Mouse (Mus musculus): ENCODE data around the gene Atp8a1. TPM values are rescaled to one million over a fixed set of nuclear protein-coding genes. Genes with fewer than 3 reads are reported as not detected.

Gene Atp8a1
- polyA plus RNA-seq, 1 experiment from 2014 or later: 31.3 TPM

DNA sequence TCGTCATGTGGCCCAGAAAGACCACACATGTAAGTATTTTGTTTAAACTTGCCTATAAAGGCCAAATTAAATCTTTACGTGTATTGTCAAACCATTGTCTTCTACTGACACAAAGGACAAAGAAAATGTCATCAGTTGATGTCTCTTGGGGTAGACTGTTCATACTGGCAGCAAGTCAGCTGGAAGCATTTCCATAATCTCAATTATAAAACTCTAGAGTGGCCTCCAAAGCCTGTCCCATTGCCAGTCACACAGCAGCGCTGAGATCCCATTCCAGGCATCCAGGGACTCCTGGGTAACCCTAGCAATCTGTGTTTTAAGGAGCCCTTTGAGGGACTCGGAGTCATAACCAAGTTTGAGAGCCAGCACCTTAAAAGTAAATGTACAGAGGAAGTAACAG is 48.9 kb downstream of the Atp8a1 start:
- no peak for ATAC-seq (ENCODE audit: low FRiP score, low read depth)
- WGBS: 72% methylated on average over 4 of the region's 4 CpGs
- no peaks in the 10 kb centered on the region for H3K27me3 ChIP-seq
- H3K4me2 ChIP-seq (replicated peaks): no peak overlapping the region
- no peak overlapping the region for H3K4me3 ChIP-seq
- no peak overlapping the region for H3K9ac ChIP-seq (replicated peaks)
- no peaks in the 10 kb centered on the region for H3K9me3 ChIP-seq
- no peaks in the 10 kb centered on the region for H3K36me3 ChIP-seq
- peaks cover 4% of the 10 kb centered on the region for H3K4me1 ChIP-seq
- no peak overlapping the region for H3K27ac ChIP-seq (replicated peaks)

DNA sequence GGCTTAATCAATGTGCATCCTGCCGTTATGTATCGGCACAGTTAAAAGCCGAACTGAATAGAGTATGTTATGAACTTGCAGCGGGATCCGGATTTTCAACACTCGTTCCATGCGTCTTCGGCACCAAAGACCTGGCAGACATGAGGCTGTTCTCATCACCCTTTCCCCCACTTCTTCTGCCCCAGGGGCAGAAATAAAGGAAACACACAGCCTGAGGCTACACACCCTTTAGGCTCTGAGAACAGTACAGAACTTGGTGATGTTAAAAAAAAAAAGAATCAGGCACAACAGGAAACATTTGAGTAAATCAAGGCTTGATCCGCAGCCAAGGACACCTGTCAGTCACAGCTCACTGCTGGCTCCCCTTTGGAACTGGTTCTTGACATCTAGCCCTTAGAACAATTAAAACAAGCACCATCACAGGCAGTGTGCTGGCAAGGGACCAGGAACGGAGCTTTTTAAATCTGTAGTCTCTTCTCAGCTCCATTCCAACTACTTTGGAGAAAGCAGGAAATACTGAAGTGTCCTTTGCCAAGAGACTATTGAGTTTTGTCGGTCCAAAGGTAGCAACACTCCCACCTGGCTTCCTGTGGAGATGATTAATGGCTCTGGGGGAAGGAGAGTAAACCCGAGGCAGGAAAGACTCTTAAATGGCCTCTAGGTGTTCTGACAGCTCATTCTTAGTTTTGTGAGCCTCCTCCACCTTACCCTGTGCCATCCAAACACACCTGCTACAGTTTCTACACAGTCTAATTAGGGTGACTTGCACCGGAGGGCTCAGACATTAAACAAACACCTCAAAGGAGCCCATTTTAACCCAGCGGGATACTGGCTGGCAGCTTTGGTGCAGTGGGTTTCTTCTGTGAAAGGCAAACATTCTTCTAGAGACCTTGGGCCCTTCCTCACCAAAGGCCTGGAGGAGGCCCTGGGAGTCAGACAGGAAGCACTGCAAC is 50.0 kb downstream of the Atp8a1 start:
- 78% methylated on average over 14 of the region's 14 CpGs for WGBS
- Histone ChIP-seq H3K4me2 (replicated peaks) (no peak overlapping the region), H3K4me1 (peaks cover 4% of the 10 kb centered on the region), H3K9ac (replicated peaks) (no peak overlapping the region), H3K4me3 (no peak overlapping the region), H3K36me3 (no peaks in the 10 kb centered on the region), H3K27me3 (no peaks in the 10 kb centered on the region), H3K27ac (replicated peaks) (no peak overlapping the region), H3K9me3 (no peaks in the 10 kb centered on the region)
- ATAC-seq (ENCODE audit: low FRiP score, low read depth): no peak

DNA sequence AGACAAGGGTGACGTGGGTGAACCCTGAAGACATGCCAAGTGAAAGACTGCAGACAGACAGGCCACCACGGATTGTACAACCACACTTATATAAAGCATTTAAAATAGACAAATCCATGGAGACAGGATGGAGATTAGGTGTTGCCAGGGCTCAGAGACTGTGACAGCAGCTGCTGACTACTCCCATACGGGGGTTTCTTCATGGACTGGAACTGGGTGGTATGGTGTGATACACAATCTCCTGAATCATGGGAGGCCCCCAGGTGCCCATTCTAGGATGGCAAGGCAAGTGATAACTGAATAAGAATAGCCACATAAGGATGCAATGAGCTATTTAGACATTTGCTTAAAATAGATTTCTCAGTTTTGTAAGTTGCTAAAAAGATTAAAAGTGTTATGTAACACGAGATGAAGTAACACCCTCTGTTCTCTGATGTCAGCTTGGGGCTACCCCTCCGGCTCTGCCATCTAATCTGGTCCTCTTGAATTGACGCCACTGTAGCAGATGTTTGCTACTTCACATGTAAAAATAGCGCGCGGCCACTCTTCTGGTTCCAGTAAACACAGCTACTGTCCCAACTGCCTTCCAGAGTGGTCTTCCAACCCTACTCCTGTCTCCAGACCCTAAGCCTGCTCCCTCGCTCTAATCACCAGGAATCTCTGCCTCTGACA is 53.0 kb downstream of the Atp8a1 start:
- Histone ChIP-seq H3K4me1 (peaks cover 6% of the 10 kb centered on the region; the same call in 1 of the 2 replicates), H3K27me3 (no peaks in the 10 kb centered on the region), H3K4me3 (no peak overlapping the region), H3K9me3 (no peaks in the 10 kb centered on the region), H3K27ac (replicated peaks) (no peak overlapping the region), H3K9ac (replicated peaks) (no peak overlapping the region), H3K4me2 (replicated peaks) (no peak overlapping the region), H3K36me3 (no peaks in the 10 kb centered on the region)
- ATAC-seq (ENCODE audit: low FRiP score, low read depth): no peak
- WGBS: 87% methylated on average over 10 of the region's 10 CpGs

DNA sequence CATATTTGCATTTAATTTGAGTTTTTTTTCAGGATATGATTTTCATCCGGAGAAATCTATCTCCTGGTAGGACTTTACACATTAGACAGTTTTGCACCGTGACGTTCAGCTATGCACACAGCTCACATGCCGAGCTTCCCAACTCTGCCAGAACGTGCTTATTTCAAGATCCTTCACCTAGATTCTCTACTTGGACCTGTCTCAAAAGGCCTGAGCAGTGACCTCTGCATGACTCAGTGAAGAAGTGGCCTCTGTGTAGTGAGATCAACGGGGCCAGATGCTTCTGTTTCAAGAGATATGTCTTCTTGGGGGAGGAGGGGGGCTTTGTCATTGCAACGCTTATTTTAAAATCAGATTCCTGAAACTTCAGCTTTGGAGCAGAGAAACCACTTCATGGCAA is 64.5 kb downstream of the Atp8a1 start:
- Histone ChIP-seq H3K27me3 (no peaks in the 10 kb centered on the region), H3K4me2 (replicated peaks) (no peak overlapping the region), H3K9me3 (no peaks in the 10 kb centered on the region), H3K4me3 (no peak overlapping the region), H3K36me3 (no peaks in the 10 kb centered on the region), H3K27ac (replicated peaks) (no peak overlapping the region), H3K4me1 (no peaks in the 10 kb centered on the region), H3K9ac (replicated peaks) (no peak overlapping the region)
- WGBS: 84% methylated on average over 7 of the region's 7 CpGs
- no peak for ATAC-seq (ENCODE audit: low FRiP score, low read depth)

DNA sequence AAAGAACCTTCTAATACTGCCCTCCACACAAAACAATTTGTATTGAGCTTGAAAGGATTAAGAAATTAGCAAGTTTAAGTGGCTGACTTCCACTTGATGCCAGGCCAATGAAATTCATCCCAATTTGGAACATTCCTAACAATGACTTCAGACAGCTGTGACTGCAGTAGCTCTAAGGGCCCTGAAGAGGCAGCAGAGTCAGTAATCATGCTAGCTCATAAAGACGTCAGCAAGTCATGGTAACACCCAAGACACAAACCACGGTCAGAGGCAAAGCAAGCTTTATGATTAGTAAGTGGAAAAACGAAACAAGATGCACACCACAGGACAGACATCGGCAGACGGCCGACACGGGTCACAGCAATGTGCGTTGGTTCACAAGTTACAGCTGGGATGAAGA is 69.2 kb downstream of the Atp8a1 start:
- H3K4me2 ChIP-seq (replicated peaks): no peak overlapping the region

DNA sequence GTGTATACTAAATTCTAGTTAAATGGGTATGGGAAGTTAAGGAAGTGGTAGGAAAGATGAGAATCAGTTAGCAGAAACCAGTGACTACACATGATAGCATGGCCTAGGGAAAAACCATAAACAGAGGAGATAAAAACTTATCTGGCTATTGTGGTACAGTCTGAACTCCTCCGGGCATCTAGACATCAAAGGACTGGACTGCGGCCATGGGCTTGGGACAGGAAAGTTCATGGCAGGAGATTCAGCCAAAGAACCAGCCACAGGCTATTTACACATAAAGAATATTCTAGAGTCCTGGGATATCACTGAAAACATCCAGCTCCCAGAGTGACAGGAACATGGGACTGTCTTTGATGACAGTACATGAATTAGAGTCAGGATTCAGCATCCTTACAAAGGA is 73.0 kb downstream of the Atp8a1 start:
- 98% methylated on average over 2 of the region's 2 CpGs for WGBS
- Histone ChIP-seq H3K27me3 (no peaks in the 10 kb centered on the region), H3K9me3 (no peaks in the 10 kb centered on the region), H3K36me3 (peaks cover 9% of the 10 kb centered on the region; the same call in 1 of the 2 replicates), H3K4me3 (no peak overlapping the region), H3K27ac (replicated peaks) (no peak overlapping the region), H3K4me1 (no peaks in the 10 kb centered on the region), H3K9ac (replicated peaks) (no peak overlapping the region), H3K4me2 (replicated peaks) (no peak overlapping the region)
- ATAC-seq (ENCODE audit: low FRiP score, low read depth): no peak

More for the DNA sequence above, 69.2 kb downstream of the Atp8a1 start:
- Histone ChIP-seq H3K9ac (replicated peaks) (no peak overlapping the region), H3K36me3 (peaks cover 5% of the 10 kb centered on the region; the same call in 1 of the 2 replicates), H3K9me3 (no peaks in the 10 kb centered on the region), H3K27me3 (no peaks in the 10 kb centered on the region), H3K4me1 (no peaks in the 10 kb centered on the region), H3K4me3 (no peak overlapping the region), H3K27ac (replicated peaks) (no peak overlapping the region)
- 69% methylated on average over 8 of the region's 8 CpGs for WGBS
- peak; percentile 88 for ATAC-seq (ENCODE audit: low FRiP score, low read depth)

DNA sequence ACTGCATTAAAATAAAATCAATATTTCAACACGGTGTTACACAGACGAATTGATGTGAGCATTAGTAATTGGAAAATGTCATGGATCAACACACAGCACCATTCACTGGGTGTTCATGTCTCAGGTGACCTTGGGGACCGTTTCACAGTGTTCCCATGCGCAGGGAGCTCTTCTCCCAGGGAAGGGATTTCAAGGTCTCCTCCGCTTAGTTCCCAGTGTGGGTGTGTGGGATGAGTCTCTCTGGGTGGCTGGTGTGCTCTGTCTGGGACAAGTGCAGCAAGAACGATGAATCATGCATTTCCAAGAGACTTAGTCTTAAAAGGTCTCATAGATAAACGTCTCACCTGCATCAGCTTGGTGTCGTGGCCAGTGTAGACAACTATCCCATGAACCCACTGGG is 78.5 kb downstream of the Atp8a1 start:
- Histone ChIP-seq H3K4me3 (no peak overlapping the region), H3K36me3 (peaks cover 10% of the 10 kb centered on the region; the same call in 1 of the 2 replicates), H3K27ac (replicated peaks) (no peak overlapping the region), H3K27me3 (no peaks in the 10 kb centered on the region), H3K4me1 (no peaks in the 10 kb centered on the region), H3K4me2 (replicated peaks) (no peak overlapping the region), H3K9me3 (no peaks in the 10 kb centered on the region), H3K9ac (replicated peaks) (no peak overlapping the region)
- no peak for ATAC-seq (ENCODE audit: low FRiP score, low read depth)
- WGBS: 92% methylated on average over 8 of the region's 8 CpGs

DNA sequence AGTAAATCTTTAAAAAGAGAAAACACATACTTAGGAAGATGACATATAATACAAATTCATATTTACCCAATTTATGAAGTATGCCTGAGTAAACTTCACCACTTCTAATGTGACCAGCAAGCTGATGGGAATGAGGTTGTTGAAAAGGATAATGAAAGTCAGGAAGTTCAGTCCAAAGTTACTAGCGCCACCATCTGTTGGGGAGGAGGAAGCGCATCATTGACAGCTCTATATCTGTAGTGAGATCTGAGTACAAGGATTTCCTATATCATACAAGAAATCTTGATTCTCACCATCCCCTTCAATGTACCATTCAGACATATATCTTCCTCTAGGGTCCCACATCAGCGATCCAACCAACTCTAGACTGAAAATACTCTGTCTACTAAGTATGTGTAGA is 82.4 kb downstream of the Atp8a1 start:
- Histone ChIP-seq H3K27ac (replicated peaks) (no peak overlapping the region), H3K4me2 (replicated peaks) (no peak overlapping the region), H3K27me3 (no peaks in the 10 kb centered on the region), H3K4me3 (no peak overlapping the region), H3K4me1 (no peaks in the 10 kb centered on the region), H3K36me3 (peaks cover 17% of the 10 kb centered on the region), H3K9me3 (no peaks in the 10 kb centered on the region), H3K9ac (replicated peaks) (no peak overlapping the region)
- no peak for ATAC-seq (ENCODE audit: low FRiP score, low read depth)
- whole genome bisulfite sequencing: 86% methylated on average over 3 of the region's 3 CpGs

DNA sequence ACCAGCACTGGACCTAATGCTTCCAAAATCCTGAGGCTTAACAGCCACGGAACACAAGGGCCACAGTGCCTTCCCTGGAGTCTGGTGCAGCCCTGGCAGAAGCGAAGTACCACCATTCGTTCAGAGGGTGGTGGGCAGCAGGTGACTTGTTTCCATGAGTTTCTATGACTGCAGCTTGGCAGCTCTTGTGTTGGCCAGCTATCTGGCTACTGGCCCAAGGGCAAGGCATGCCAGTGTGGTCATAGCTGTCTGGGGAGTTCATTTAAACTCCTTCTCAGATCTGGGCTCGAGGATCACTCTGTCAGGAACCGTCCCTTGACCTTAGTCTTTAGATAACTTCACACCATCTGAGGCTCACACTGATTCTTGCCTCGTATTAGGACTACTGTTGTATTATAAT is 89.1 kb downstream of the Atp8a1 start:
- Histone ChIP-seq H3K27me3 (no peaks in the 10 kb centered on the region), H3K27ac (replicated peaks) (no peak overlapping the region), H3K4me3 (no peak overlapping the region), H3K4me1 (peaks cover 11% of the 10 kb centered on the region), H3K36me3 (peaks cover 12% of the 10 kb centered on the region; the same call in 1 of the 2 replicates), H3K9me3 (no peaks in the 10 kb centered on the region), H3K9ac (replicated peaks) (no peak overlapping the region), H3K4me2 (replicated peaks) (no peak overlapping the region)
- 85% methylated on average over 6 of the region's 6 CpGs for WGBS
- ATAC-seq (ENCODE audit: low FRiP score, low read depth): no peak

DNA sequence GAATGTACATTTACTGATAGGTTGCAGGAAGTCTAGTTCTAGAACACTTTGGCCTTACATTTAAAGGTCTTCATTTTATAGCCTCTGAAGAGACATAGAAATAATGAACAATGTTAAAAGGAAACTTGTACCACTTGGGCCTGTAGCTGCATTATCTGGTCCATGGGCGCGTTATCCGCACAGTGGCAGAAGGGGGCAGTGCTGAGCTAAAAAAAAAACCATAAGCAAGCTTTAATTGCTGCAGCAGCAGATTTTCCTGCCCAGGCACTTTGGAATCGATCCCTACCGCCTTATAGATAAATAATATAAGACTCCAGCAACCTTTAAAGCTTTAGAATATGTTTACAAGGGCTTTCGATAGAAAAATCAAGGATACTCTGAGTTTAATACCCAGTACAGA is 91.1 kb downstream of the Atp8a1 start:
- no peak for ATAC-seq (ENCODE audit: low FRiP score, low read depth)
- WGBS: 23% methylated on average over 6 of the region's 6 CpGs
- no peaks in the 10 kb centered on the region for H3K27me3 ChIP-seq
- H3K4me2 ChIP-seq (replicated peaks): no peak overlapping the region
- no peak overlapping the region for H3K27ac ChIP-seq (replicated peaks)
- H3K9me3 ChIP-seq: no peaks in the 10 kb centered on the region
- H3K4me3 ChIP-seq: no peak overlapping the region
- H3K4me1 ChIP-seq: peaks cover 23% of the 10 kb centered on the region
- H3K36me3 ChIP-seq: 0 out of 2 replicates have a peak, but pooled peaks cover 8% of the 10 kb centered on the region
- H3K9ac ChIP-seq (replicated peaks): no peak overlapping the region

DNA sequence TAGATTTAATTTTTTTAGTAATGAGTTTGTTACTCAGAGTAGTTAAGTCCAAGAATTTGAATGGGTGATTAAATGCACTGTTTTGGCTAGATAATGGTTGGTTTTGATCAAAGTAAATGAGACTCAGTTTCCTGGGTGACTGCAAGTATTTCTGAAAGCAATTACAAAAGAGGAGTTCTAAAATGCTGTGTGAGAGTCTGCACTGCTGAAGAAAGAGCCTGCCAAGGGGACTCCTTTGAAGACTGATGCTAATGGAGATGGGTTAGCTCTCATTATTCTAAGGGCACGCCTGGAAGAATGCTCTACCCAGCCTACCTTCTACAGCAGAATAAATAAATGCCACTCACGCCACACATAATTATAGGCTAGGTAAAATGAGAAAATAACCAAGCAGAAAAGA is 94.2 kb downstream of the Atp8a1 start:
- 11% methylated on average over 2 of the region's 2 CpGs for WGBS

DNA sequence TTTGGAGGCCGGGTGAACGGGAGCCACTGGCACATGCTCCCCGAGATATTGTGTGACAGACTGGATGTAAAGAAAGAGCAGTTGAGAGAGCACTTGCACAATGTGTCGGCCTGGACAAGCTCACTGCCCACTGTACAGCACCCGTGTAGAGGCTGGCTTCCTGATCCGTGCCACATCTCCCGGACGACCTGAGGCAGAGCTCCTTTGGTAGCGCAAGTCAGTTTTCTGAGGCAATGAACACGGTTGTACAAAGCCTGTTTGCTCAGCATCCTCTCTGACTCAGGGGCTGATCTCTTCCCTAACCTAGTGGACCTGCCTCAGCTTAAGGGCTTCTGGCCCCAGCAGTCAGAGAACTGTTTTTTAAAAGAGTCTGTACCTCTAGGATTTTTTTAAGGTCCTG is 94.6 kb downstream of the Atp8a1 start:
- WGBS: 13% methylated on average over 10 of the region's 10 CpGs
- Histone ChIP-seq H3K9me3 (no peaks in the 10 kb centered on the region), H3K27me3 (no peaks in the 10 kb centered on the region), H3K36me3 (peaks cover 11% of the 10 kb centered on the region), H3K4me1 (peaks cover 23% of the 10 kb centered on the region), H3K27ac (replicated peaks) (peak overlapping the region; percentile 68), H3K4me3 (no peak overlapping the region), H3K9ac (replicated peaks) (no peak overlapping the region; the same call in 1 of the 2 replicates), H3K4me2 (replicated peaks) (peak overlapping the region; percentile 37)
- peak; percentile 73 for ATAC-seq (ENCODE audit: low FRiP score, low read depth)

More for the DNA sequence above, 94.2 kb downstream of the Atp8a1 start:
- H3K27me3 ChIP-seq: no peaks in the 10 kb centered on the region
- H3K4me1 ChIP-seq: peaks cover 23% of the 10 kb centered on the region
- no peaks in the 10 kb centered on the region for H3K9me3 ChIP-seq
- no peak overlapping the region for H3K27ac ChIP-seq (replicated peaks)
- H3K9ac ChIP-seq (replicated peaks): no peak overlapping the region
- ATAC-seq (ENCODE audit: low FRiP score, low read depth): peak; percentile 87
- 0 out of 2 replicates have a peak overlapping the region, but pooled peaks have one; percentile 3 for H3K4me2 ChIP-seq (replicated peaks)
- H3K36me3 ChIP-seq: peaks cover 8% of the 10 kb centered on the region; the same call in 1 of the 2 replicates
- H3K4me3 ChIP-seq: no peak overlapping the region

All from midbrain, embryonic 12.5 days (tissue).